Mouse (Mus musculus) bone marrow, adult 2 months (tissue): ENCODE data around the gene Ermp1. TPM values are rescaled to one million over a fixed set of nuclear protein-coding genes. Genes with fewer than 3 reads are reported as not detected.

ENCODE experiments used
- H3K27ac ChIP-seq: fragments of 200-500 bp; 2 replicates; pipeline ENCODE4 v1.5.1; 2012; ENCODE audit warnings: low read depth, mild to moderate bottlenecking, control low read depth, inconsistent platforms, low read length; ENCODE audit not compliant: control insufficient read depth, poor library complexity, insufficient read depth
- H3K4me1 ChIP-seq: fragments of 200-500 bp; 2 replicates; pipeline ENCODE4 v1.6.1; 2011; ENCODE audit warnings: low read length; ENCODE audit not compliant: control insufficient read depth, insufficient read depth
- H3K4me3 ChIP-seq: fragments of 200-500 bp; replicated peaks from 2 replicates; pipeline ENCODE3; 2011; ENCODE audit warnings: mild to moderate bottlenecking, low read depth, low read length, control low read depth; ENCODE audit not compliant: control insufficient read depth
- CTCF ChIP-seq: fragments of 200-500 bp; IDR thresholded peaks from 2 replicates; pipeline ENCODE4 v1.5.1; 2011; ENCODE audit warnings: low read length, control low read depth; ENCODE audit not compliant: control insufficient read depth, insufficient read depth
- POLR2A ChIP-seq: fragments of 200-500 bp; IDR thresholded peaks from 2 replicates; pipeline ENCODE4 v1.6.1; 2011; ENCODE audit warnings: low read depth, mild to moderate bottlenecking, control low read depth, low read length, borderline replicate concordance; ENCODE audit not compliant: control insufficient read depth
- WGBS: fragments of 180-500 bp; shearing (Covaris S2); methylation state at CpG from one replicate; pipeline ENCODE4 v1.1.7; 2018; 5-methylcytosine and 5-hydroxymethylcytosine counted together
- polyA plus RNA-seq: library from polyadenylated mRNA; stranded (reverse); fragments of >200 nt; gene quantifications from 2 replicates; pipeline ENCODE4 v1.2.4, GENCODE M21; 2011; ENCODE audit warnings: low replicate concordance; ENCODE audit not compliant: missing spikeins, insufficient read depth, insufficient read length

Gene Ermp1
- 7.5 and 13.7 TPM in 2 replicates for polyA plus RNA-seq

GRCm38 (mm10) chr19:29647651-29648549 is at the start of gene Ermp1:
Ermp1 (minus strand) TSS chr19:29648415.
- peak within 1 kb of the TSS; percentile 96 for H3K27ac ChIP-seq
- under 1% methylated on average over 90 of the region's 90 CpGs for WGBS
- TF ChIP-seq CTCF (peak; percentile 95), POLR2A (peak; percentile 93; the same call in 1 of the 2 replicates)

GRCm38 (mm10) chr19:29697245-29697874 is 49.1 kb upstream of the Ermp1 start, which contains the start of gene Mlana:
Mlana (plus strand) TSS chr19:29697824.
- WGBS: 58% methylated on average over 3 of the region's 3 CpGs
- no peak for TF ChIP-seq CTCF
- TF ChIP-seq POLR2A: no peak
- H3K27ac ChIP-seq: no peak within 1 kb of the TSS
- no peak within 1 kb of the TSS for H3K4me3 ChIP-seq
- no peaks in the 10 kb centered on the region for H3K4me1 ChIP-seq

More at GRCm38 (mm10) chr19:29647651-29648549, at the start of gene Ermp1:
- Histone ChIP-seq H3K4me3 (peak within 1 kb of the TSS; percentile 88), H3K4me1 (no peaks in the 10 kb centered on the region; the same call in 1 of the 2 replicates)

DNA sequence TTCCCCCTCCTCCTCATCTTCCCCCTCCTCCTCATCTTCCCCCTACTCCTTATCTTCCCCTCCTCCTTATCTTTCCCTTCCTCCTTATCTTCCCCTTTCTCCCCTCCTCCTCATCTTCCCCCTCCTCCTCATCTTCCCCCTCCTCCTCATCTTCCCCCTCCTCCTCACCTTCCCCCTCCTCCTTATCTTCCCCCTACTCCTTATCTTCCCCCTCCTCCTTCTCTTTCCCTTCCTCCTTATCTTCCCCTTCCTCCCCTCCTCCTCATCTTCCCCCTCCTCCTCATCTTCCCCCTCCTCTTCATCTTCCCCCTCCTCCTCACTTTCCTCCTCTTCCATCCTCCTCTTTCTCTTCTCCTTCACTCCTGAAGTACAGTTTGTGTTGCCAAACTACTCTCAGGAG is 48.6 kb upstream of the Ermp1 start:
- TF ChIP-seq CTCF (no peak), POLR2A (no peak)
- Histone ChIP-seq H3K4me1 (no peaks in the 10 kb centered on the region), H3K4me3 (no peak overlapping the region), H3K27ac (no peak overlapping the region)

DNA sequence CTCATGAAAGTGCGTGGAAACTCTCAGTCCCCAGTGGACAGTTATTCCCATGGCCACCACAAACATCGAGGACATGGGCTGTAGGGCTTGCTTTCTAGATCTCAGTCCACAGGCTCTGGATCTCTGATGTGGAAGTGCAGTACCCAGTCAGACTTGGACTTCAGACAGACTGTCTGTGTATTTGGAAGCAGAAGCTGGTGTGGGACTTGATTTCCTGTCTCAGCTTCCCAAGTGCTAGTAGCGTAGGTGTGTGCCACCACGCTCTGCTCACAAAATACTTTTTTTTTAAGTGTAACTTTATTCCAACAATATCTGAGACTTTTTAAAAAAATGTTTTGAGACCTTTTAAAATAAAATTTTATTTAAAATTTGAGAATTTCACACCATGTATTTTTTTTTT is 48.1 kb upstream of the Ermp1 start:
- no peaks in the 10 kb centered on the region for H3K4me1 ChIP-seq
- TF ChIP-seq CTCF (no peak), POLR2A (no peak)
- 76% methylated on average over 4 of the region's 4 CpGs for WGBS
- H3K27ac ChIP-seq: no peak overlapping the region
- H3K4me3 ChIP-seq: no peak overlapping the region

DNA sequence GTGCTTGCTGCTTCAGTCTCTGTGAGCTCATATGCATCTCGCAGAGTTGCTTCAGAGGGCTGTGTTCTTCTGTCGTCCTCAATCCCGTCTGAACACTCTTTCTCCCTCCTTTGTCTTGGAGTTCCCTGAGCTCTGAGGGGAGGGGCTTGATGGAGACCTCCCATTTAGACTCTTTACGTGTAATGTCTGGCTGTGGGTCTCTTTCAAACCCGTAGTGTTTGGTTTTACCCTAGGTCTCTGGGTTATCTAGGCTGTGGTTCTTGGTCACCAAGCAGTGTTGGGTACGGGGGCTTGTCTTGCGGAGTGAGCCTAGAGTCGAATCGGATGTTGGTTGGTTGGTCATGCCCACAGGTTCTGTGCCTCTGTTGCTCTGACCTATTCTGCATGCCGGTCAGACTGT is 46.9 kb upstream of the Ermp1 start:
- Histone ChIP-seq H3K27ac (no peak overlapping the region), H3K4me3 (no peak overlapping the region), H3K4me1 (no peaks in the 10 kb centered on the region)
- TF ChIP-seq CTCF: no peak
- WGBS: 88% methylated on average over 10 of the region's 10 CpGs

DNA sequence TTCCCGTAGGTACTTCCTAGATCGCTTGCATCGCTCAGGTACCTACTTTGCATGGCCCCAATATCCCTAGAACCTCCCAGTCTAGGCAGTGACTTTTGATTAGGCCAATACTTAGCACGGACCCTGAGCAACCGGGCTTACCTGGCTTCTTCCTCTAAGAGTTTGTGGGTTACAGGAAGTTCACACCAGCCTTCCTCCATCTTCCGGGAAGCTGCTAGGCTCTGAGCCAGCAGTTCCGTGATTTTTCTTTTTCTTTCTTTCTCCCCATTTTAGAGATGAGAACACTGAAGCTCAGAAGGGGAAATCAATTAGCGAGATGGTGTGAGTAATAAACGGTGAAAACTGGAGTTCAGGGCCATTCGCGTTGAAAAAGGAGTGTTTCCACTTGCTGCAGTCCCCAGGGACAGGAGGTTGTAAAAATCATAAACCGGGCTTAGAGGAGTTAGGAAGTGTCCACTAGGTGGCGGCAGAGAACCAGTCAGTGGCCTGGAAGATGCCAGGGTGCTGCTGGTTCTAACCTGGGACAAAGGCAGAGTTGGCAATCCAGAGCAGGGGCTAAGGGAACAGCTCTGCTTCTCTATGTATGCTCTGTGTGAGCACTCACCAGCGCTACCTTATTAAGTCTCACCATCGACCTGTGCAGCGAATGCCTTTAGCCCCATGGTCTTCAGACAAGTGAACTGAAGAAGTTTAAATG is 35.8 kb upstream of the Ermp1 start:
- H3K27ac ChIP-seq: no peak overlapping the region
- TF ChIP-seq CTCF (peak; percentile 84), POLR2A (no peak)
- H3K4me1 ChIP-seq: no peaks in the 10 kb centered on the region
- H3K4me3 ChIP-seq: no peak overlapping the region
- 53% methylated on average over 16 of the region's 16 CpGs for WGBS

GRCm38 (mm10) chr19:29680182-29681152 is 32.3 kb upstream of the Ermp1 start:
- Histone ChIP-seq H3K4me1 (peaks cover 3% of the 10 kb centered on the region; the same call in 1 of the 2 replicates), H3K4me3 (no peak overlapping the region), H3K27ac (no peak overlapping the region)
- no peak for TF ChIP-seq POLR2A
- TF ChIP-seq CTCF: no peak
- 76% methylated on average over 13 of the region's 13 CpGs for WGBS
